Mouse (Mus musculus): ENCODE results near the gene Prkd2. TPM values are rescaled to one million over a fixed set of nuclear protein-coding genes. Genes with fewer than 3 reads are reported as not detected.

Prkd2 gene
- polyA plus RNA-seq, 1 experiment from 2014 or later: 8.4 TPM

DNA sequence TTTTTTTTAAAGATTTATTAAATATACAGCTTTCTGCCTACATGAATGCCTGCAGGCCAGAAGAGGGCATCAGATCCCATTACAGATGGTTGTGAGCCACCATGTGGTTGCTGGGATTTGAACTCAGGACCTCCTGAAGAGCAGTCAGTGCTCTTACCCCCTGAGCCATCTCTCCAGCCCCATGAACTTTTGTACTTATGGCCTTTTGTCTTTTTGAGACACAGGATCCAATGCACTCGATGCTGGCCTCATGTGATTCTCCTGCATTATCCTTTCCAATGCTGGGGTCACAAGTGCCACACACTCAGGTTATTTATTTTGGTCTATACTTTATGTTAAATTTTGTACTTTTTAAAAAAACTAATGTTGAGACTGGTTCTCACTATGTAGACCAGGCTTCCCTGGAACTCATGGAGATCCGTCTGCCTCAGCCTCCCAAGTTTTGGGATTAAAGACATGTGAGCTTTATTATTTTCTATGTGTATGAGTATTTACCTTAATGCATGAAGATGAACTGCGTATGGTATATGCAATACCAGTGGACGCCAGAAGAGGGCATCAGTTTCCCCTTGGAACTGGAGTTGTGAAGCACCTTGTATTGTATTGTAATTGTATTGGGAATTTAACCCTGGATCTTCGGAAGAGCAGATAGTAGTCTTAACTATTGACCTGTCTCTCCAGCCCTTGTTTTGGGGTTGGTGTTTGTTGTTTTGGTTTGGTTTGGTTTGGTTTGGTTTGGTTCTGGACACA, 17.4 kb downstream of the Prkd2 start:
- 0 out of 2 replicates have a peak, but pooled peaks have one; percentile 23 for ATAC-seq (replicated peaks; ENCODE audit: low FRiP score)
- no peak overlapping the region for H3K9ac ChIP-seq (ENCODE audit: low read depth, low read length)
- H3K27me3 ChIP-seq (replicated peaks; ENCODE audit: control insufficient read depth, insufficient read depth, low read length): no peaks in the 10 kb centered on the region
- no peak overlapping the region for H3K4me3 ChIP-seq (ENCODE audit: low read depth, low read length)
- no peak overlapping the region for H3K4me2 ChIP-seq
- H3K36me3 ChIP-seq (ENCODE audit: control insufficient read depth, insufficient read depth, low read length): peaks cover 17% of the 10 kb centered on the region; the same call in 1 of the 2 replicates
- H3K27ac ChIP-seq (ENCODE audit: low read depth, low read length): no peak overlapping the region
- H3K9me3 ChIP-seq (ENCODE audit: control insufficient read depth, low read length): no peaks in the 10 kb centered on the region
- 37% methylated on average over 5 of the region's 5 CpGs for WGBS
- DNase-seq (ENCODE audit: low spot score): no peak
- no peaks in the 10 kb centered on the region for H3K4me1 ChIP-seq (replicated peaks; ENCODE audit: control insufficient read depth, insufficient read depth, low read length)

DNA sequence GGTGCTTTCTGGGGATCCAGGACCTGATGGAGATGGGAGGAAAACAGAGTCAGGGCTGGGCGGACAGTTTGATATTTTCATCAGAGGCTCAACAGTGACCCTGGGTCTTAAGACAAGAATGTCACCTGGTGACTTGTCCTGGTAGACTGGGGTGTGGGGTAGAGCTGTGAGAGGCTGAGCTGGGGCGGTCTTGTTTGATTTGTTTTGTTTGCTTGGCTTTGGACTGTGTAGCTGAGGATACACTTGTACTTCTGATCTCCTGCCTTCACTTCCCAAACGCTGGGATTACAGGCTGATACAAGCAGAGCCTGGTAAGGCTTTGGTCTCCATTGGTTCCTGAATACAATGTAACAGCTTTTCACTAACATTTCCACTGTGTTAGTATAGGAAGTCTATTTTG, 24.8 kb downstream of the Prkd2 start:
- ATAC-seq (replicated peaks; ENCODE audit: low FRiP score) (no peak), DNase-seq (ENCODE audit: low spot score) (no peak)
- no peak overlapping the region for H3K4me2 ChIP-seq
- no peaks in the 10 kb centered on the region for H3K27me3 ChIP-seq (replicated peaks; ENCODE audit: control insufficient read depth, insufficient read depth, low read length)
- H3K9ac ChIP-seq (ENCODE audit: low read depth, low read length): no peak overlapping the region
- no peak overlapping the region for H3K4me3 ChIP-seq (ENCODE audit: low read depth, low read length)
- no peaks in the 10 kb centered on the region for H3K9me3 ChIP-seq (ENCODE audit: control insufficient read depth, low read length)
- WGBS: 67% methylated on average over 3 of the region's 3 CpGs
- no peaks in the 10 kb centered on the region; the same call in 1 of the 2 replicates for H3K36me3 ChIP-seq (ENCODE audit: control insufficient read depth, insufficient read depth, low read length)
- no peak overlapping the region for H3K27ac ChIP-seq (ENCODE audit: low read depth, low read length)
- no peaks in the 10 kb centered on the region for H3K4me1 ChIP-seq (replicated peaks; ENCODE audit: control insufficient read depth, insufficient read depth, low read length)

DNA sequence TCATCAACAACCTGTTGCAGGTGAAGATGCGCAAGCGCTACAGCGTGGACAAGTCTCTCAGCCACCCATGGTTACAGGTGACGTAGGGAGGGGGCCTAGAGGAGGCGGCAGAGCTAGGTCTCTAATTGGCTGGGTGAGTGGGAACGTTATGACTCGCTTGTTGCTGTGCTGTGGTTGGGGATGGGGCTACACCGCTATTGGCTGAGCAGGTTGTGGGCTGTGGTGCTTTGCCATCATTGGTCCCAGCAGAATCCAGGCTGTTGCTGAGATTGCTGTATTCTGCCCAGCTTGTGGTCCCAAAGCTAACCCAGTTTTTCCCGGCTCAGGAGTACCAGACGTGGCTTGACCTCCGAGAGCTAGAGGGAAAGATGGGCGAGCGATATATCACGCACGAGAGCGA, 26.8 kb downstream of the Prkd2 start:
- H3K4me1 ChIP-seq (replicated peaks; ENCODE audit: control insufficient read depth, insufficient read depth, low read length): peaks cover 3% of the 10 kb centered on the region; the same call in 1 of the 2 replicates
- no peaks in the 10 kb centered on the region for H3K9me3 ChIP-seq (ENCODE audit: control insufficient read depth, low read length)
- H3K4me2 ChIP-seq: peak overlapping the region; percentile 11
- DNase-seq (ENCODE audit: low spot score) (no peak), ATAC-seq (replicated peaks; ENCODE audit: low FRiP score) (peak; percentile 73)
- H3K4me3 ChIP-seq (ENCODE audit: low read depth, low read length): no peak overlapping the region
- H3K27me3 ChIP-seq (replicated peaks; ENCODE audit: control insufficient read depth, insufficient read depth, low read length): no peaks in the 10 kb centered on the region
- H3K36me3 ChIP-seq (ENCODE audit: control insufficient read depth, insufficient read depth, low read length): no peaks in the 10 kb centered on the region; the same call in 1 of the 2 replicates
- no peak overlapping the region for H3K27ac ChIP-seq (ENCODE audit: low read depth, low read length)
- 46% methylated on average over 16 of the region's 16 CpGs for WGBS
- no peak overlapping the region for H3K9ac ChIP-seq (ENCODE audit: low read depth, low read length)

DNA sequence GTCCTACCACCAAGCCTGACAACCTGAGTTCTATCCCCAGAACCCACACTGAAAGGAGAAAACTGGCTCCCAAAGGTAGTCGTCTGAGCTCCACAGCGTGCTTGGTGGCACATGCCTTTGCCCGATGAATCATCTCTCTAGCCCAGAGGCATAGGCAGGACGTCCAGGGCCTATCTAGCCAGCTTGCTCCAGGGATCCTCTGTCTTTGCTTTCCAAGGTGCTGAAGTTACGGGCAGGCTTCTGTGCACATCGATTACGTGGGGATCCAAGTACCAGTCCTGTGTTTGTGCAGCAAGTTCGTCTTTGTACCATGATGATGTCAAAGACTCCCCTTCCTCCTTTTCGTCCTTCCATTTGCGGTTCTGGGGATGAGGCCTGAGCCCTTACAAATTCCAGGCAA, 28.9 kb downstream of the Prkd2 start:
- no peaks in the 10 kb centered on the region for H3K36me3 ChIP-seq (ENCODE audit: control insufficient read depth, insufficient read depth, low read length)
- WGBS: 82% methylated on average over 10 of the region's 10 CpGs
- H3K9me3 ChIP-seq (ENCODE audit: control insufficient read depth, low read length): no peaks in the 10 kb centered on the region

DNA sequence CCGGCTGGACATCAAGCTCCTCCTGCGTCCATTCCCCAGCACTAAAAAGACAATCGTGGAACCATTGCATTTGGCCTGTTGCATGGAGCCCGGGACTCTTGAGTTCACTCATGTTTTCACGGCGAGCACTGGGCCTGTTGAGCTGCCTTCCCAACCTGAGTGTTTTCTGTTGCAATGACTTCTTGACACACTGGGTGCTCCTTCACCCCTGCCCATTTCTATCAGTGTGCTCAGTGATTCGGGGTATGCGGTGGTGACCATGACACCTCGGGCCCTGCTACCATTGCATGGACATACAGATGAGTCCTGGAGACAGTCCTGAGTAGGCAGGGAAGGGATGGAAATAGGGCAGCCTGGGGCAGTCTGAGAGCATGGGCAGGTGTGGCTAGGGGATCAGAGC, 29.8 kb downstream of the Prkd2 start:
- H3K9me3 ChIP-seq (ENCODE audit: control insufficient read depth, low read length): no peaks in the 10 kb centered on the region
- WGBS: 90% methylated on average over 9 of the region's 9 CpGs
- H3K4me1 ChIP-seq (replicated peaks; ENCODE audit: control insufficient read depth, insufficient read depth, low read length): peaks cover 18% of the 10 kb centered on the region
- no peak overlapping the region for H3K4me2 ChIP-seq
- no peak overlapping the region for H3K9ac ChIP-seq (ENCODE audit: low read depth, low read length)
- ATAC-seq (replicated peaks; ENCODE audit: low FRiP score): no peak
- DNase-seq (ENCODE audit: low spot score): no peak
- H3K4me3 ChIP-seq (ENCODE audit: low read depth, low read length): no peak overlapping the region
- H3K27me3 ChIP-seq (replicated peaks; ENCODE audit: control insufficient read depth, insufficient read depth, low read length): peaks cover 12% of the 10 kb centered on the region
- no peak overlapping the region for H3K27ac ChIP-seq (ENCODE audit: low read depth, low read length)
- no peaks in the 10 kb centered on the region for H3K36me3 ChIP-seq (ENCODE audit: control insufficient read depth, insufficient read depth, low read length)

More for the DNA sequence above, 28.9 kb downstream of the Prkd2 start:
- Histone ChIP-seq H3K27me3 (replicated peaks; ENCODE audit: control insufficient read depth, insufficient read depth, low read length) (peaks cover 6% of the 10 kb centered on the region), H3K4me2 (no peak overlapping the region), H3K4me1 (replicated peaks; ENCODE audit: control insufficient read depth, insufficient read depth, low read length) (peaks cover 13% of the 10 kb centered on the region), H3K4me3 (ENCODE audit: low read depth, low read length) (no peak overlapping the region), H3K9ac (ENCODE audit: low read depth, low read length) (no peak overlapping the region), H3K27ac (ENCODE audit: low read depth, low read length) (no peak overlapping the region)
- ATAC-seq (replicated peaks; ENCODE audit: low FRiP score) (no peak), DNase-seq (ENCODE audit: low spot score) (no peak)

DNA sequence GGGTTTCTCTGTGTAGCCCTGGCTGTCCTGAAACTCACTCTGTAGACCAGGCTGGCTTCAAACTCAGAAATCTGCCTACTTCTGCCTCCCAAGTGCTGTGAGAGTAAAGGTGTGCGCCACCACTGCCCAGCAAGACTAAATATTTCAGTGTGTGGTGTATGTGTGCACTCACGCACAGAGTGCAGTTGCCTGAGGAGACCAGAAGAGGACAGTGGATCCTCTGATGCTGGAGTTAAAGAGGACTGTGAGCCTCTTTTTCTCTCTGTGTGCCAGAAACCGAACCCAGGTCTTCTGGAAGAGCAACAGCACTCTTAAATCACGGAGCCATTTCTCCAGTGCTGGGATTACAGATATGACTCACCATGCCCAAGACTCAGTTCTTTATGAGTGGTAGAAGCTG, 30.7 kb downstream of the Prkd2 start:
- Histone ChIP-seq H3K4me3 (ENCODE audit: low read depth, low read length) (no peak overlapping the region), H3K9ac (ENCODE audit: low read depth, low read length) (no peak overlapping the region), H3K4me1 (replicated peaks; ENCODE audit: control insufficient read depth, insufficient read depth, low read length) (peaks cover 18% of the 10 kb centered on the region), H3K27me3 (replicated peaks; ENCODE audit: control insufficient read depth, insufficient read depth, low read length) (peaks cover 12% of the 10 kb centered on the region), H3K36me3 (ENCODE audit: control insufficient read depth, insufficient read depth, low read length) (no peaks in the 10 kb centered on the region), H3K4me2 (no peak overlapping the region), H3K27ac (ENCODE audit: low read depth, low read length) (no peak overlapping the region), H3K9me3 (ENCODE audit: control insufficient read depth, low read length) (no peaks in the 10 kb centered on the region)
- 84% methylated on average over 4 of the region's 4 CpGs for WGBS
- DNase-seq (ENCODE audit: low spot score): no peak
- ATAC-seq (replicated peaks; ENCODE audit: low FRiP score): no peak

DNA sequence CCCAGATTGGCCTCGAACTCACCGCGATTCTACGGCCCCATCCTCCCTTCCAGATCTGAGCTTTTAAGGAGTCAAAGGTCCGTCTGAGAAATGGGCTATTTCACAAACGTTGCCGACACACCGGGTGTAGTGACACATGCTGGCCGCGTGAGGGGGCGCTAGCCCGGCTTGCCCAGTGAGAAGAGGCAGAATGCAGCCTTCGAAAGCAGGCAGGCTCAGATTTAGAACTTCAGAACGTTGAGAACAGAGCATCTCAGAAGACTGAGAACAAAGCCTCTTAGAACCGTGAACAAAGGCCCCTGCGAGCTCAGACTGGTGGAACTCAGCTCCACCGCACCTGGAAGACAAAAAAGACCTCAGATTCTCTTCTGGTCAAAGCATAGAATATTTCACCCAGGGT, 31.5 kb downstream of the Prkd2 start:
- WGBS: 4% methylated on average over 17 of the region's 17 CpGs
- peak overlapping the region; percentile 41 for H3K4me3 ChIP-seq (ENCODE audit: low read depth, low read length)
- DNase-seq (ENCODE audit: low spot score) (peak; percentile 63), ATAC-seq (replicated peaks; ENCODE audit: low FRiP score) (no peak)
- 0 out of 2 replicates have a peak, but pooled peaks cover 3% of the 10 kb centered on the region for H3K36me3 ChIP-seq (ENCODE audit: control insufficient read depth, insufficient read depth, low read length)
- H3K4me1 ChIP-seq (replicated peaks; ENCODE audit: control insufficient read depth, insufficient read depth, low read length): peaks cover 18% of the 10 kb centered on the region
- H3K27ac ChIP-seq (ENCODE audit: low read depth, low read length): peak overlapping the region; percentile 51
- H3K4me2 ChIP-seq: peak overlapping the region; percentile 87
- peak overlapping the region; percentile 34; the same call in 1 of the 2 replicates for H3K9ac ChIP-seq (ENCODE audit: low read depth, low read length)
- peaks cover 12% of the 10 kb centered on the region for H3K27me3 ChIP-seq (replicated peaks; ENCODE audit: control insufficient read depth, insufficient read depth, low read length)
- no peaks in the 10 kb centered on the region for H3K9me3 ChIP-seq (ENCODE audit: control insufficient read depth, low read length)

GRCm38 (mm10) chr7:16874756-16875309, 32.1 kb downstream of the Prkd2 start:
- Histone ChIP-seq H3K27me3 (replicated peaks; ENCODE audit: control insufficient read depth, insufficient read depth, low read length) (peaks cover 12% of the 10 kb centered on the region), H3K27ac (ENCODE audit: low read depth, low read length) (peak overlapping the region; percentile 51), H3K9ac (ENCODE audit: low read depth, low read length) (peak overlapping the region; percentile 34; the same call in 1 of the 2 replicates), H3K36me3 (ENCODE audit: control insufficient read depth, insufficient read depth, low read length) (0 out of 2 replicates have a peak, but pooled peaks cover 3% of the 10 kb centered on the region), H3K4me2 (peak overlapping the region; percentile 98), H3K9me3 (ENCODE audit: control insufficient read depth, low read length) (no peaks in the 10 kb centered on the region), H3K4me1 (replicated peaks; ENCODE audit: control insufficient read depth, insufficient read depth, low read length) (peaks cover 18% of the 10 kb centered on the region), H3K4me3 (ENCODE audit: low read depth, low read length) (peak overlapping the region; percentile 69)
- WGBS: under 1% methylated on average over 33 of the region's 33 CpGs
- DNase-seq (ENCODE audit: low spot score) (peak; percentile 100), ATAC-seq (replicated peaks; ENCODE audit: low FRiP score) (peak; percentile 98)

DNA sequence AGATGAGACGGTGACA, 32.4 kb downstream of the Prkd2 start, which contains the start of gene Dact3:
Dact3 (plus strand) TSS at position 8 of the 16 bp plus-strand sequence.
- 0% methylated on average over 1 of the region's 1 CpGs for WGBS
- peaks cover 20% of the 10 kb centered on the region for H3K4me1 ChIP-seq (replicated peaks; ENCODE audit: control insufficient read depth, insufficient read depth, low read length)
- H3K27me3 ChIP-seq (replicated peaks; ENCODE audit: control insufficient read depth, insufficient read depth, low read length): peaks cover 12% of the 10 kb centered on the region
- peak within 1 kb of the TSS; percentile 69 for H3K4me3 ChIP-seq (ENCODE audit: low read depth, low read length)
- H3K36me3 ChIP-seq (ENCODE audit: control insufficient read depth, insufficient read depth, low read length): 0 out of 2 replicates have a peak, but pooled peaks cover 3% of the 10 kb centered on the region
- ATAC-seq (replicated peaks; ENCODE audit: low FRiP score) (no peak), DNase-seq (ENCODE audit: low spot score) (no peak)
- peak within 1 kb of the TSS; percentile 71 for H3K9ac ChIP-seq (ENCODE audit: low read depth, low read length)
- H3K4me2 ChIP-seq: peak within 1 kb of the TSS; percentile 98
- peak within 1 kb of the TSS; percentile 51 for H3K27ac ChIP-seq (ENCODE audit: low read depth, low read length)
- no peaks in the 10 kb centered on the region for H3K9me3 ChIP-seq (ENCODE audit: control insufficient read depth, low read length)

Measured in liver, embryonic 11.5 days (tissue).